Mouse (Mus musculus): ENCODE measurements around the gene Ptprd. TPM values are rescaled to one million over a fixed set of nuclear protein-coding genes. Genes with fewer than 3 reads are reported as not detected.

Gene Ptprd
- polyA plus RNA-seq, 1 experiment: 7.8 TPM

- no peak for DNase-seq (ENCODE audit: low read depth)
Observed at GRCm38 (mm10) chr4:76023756-76024501, 2187.8 kb downstream of the Ptprd start.

- no peak for DNase-seq (ENCODE audit: low read depth)
Observed at GRCm38 (mm10) chr4:76021670-76022069, 2190.1 kb downstream of the Ptprd start.

GRCm38 (mm10) chr4:76015026-76015425 lies 2196.7 kb downstream of the Ptprd start:
- DNase-seq (ENCODE audit: low read depth): no peak

- no peak for DNase-seq (ENCODE audit: low read depth)
Observed at GRCm38 (mm10) chr4:76014151-76014840, 2197.5 kb downstream of the Ptprd start.

- DNase-seq (ENCODE audit: low read depth): no peak
Observed at GRCm38 (mm10) chr4:76008580-76008979, 2203.2 kb downstream of the Ptprd start.

- DNase-seq (ENCODE audit: low read depth): no peak
Observed at GRCm38 (mm10) chr4:76007219-76007618, 2204.5 kb downstream of the Ptprd start.

- DNase-seq (ENCODE audit: low read depth): no peak
Observed at GRCm38 (mm10) chr4:76006717-76007116, 2205.0 kb downstream of the Ptprd start.

- no peak for DNase-seq (ENCODE audit: low read depth)
Observed at GRCm38 (mm10) chr4:76004161-76004560, 2207.6 kb downstream of the Ptprd start.

GRCm38 (mm10) chr4:76000258-76000657 lies 2211.5 kb downstream of the Ptprd start:
- no peak for DNase-seq (ENCODE audit: low read depth)

GRCm38 (mm10) chr4:75995841-75996240 lies 2215.9 kb downstream of the Ptprd start:
- no peak for DNase-seq (ENCODE audit: low read depth)

GRCm38 (mm10) chr4:75994576-75994975 lies 2217.2 kb downstream of the Ptprd start:
- DNase-seq (ENCODE audit: low read depth): no peak

- no peak for DNase-seq (ENCODE audit: low read depth)
Observed at GRCm38 (mm10) chr4:75993092-75993491, 2218.7 kb downstream of the Ptprd start.

- DNase-seq (ENCODE audit: low read depth): no peak
Observed at GRCm38 (mm10) chr4:75991621-75992245, 2220.0 kb downstream of the Ptprd start.

- no peak for DNase-seq (ENCODE audit: low read depth)
Observed at GRCm38 (mm10) chr4:75974728-75975127, 2237.0 kb downstream of the Ptprd start.

GRCm38 (mm10) chr4:75973322-75973721 lies 2238.4 kb downstream of the Ptprd start:
- no peak for DNase-seq (ENCODE audit: low read depth)

GRCm38 (mm10) chr4:75969961-75970360 lies 2241.8 kb downstream of the Ptprd start:
- no peak for DNase-seq (ENCODE audit: low read depth)

GRCm38 (mm10) chr4:75968618-75969017 lies 2243.1 kb downstream of the Ptprd start:
- no peak for DNase-seq (ENCODE audit: low read depth)

- no peak for DNase-seq (ENCODE audit: low read depth)
Observed at GRCm38 (mm10) chr4:75965810-75966209, 2246.0 kb downstream of the Ptprd start.

- DNase-seq (ENCODE audit: low read depth): no peak
Observed at GRCm38 (mm10) chr4:75962916-75963315, 2248.8 kb downstream of the Ptprd start.

- DNase-seq (ENCODE audit: low read depth): no peak
Observed at GRCm38 (mm10) chr4:75961865-75962264, 2249.9 kb downstream of the Ptprd start.

GRCm38 (mm10) chr4:75953349-75954060 lies 2258.3 kb downstream of the Ptprd start:
- DNase-seq (ENCODE audit: low read depth): no peak

GRCm38 (mm10) chr4:75950582-75950981 lies 2261.2 kb downstream of the Ptprd start:
- no peak for DNase-seq (ENCODE audit: low read depth)
